Mouse (Mus musculus): ENCODE results near the gene Pitpnc1. TPM values are rescaled to one million over a fixed set of nuclear protein-coding genes. Genes with fewer than 3 reads are reported as not detected.

The Pitpnc1 gene
- polyA plus RNA-seq, 1 experiment: 11.3 TPM

- Histone ChIP-seq H3K27ac (ENCODE audit: control insufficient read depth, insufficient read depth, low read length) (peak overlapping the region; percentile 55; the same call in 1 of the 2 replicates), H3K4me3 (ENCODE audit: control insufficient read depth, insufficient read depth, low read length) (peak overlapping the region; percentile 44)
- TF ChIP-seq CTCF (IDR thresholded peaks at IDR 0.05; ENCODE audit: borderline replicate concordance, control insufficient read depth, extremely low read depth, insufficient read depth, low read length, poor library complexity) (no peak), POLR2A (IDR thresholded peaks at IDR 0.05; ENCODE audit: control insufficient read depth, extremely low read depth, insufficient read depth, low read length, poor library complexity) (0 out of 2 replicates have a peak, but pooled peaks have one; percentile 20)
These were observed 57.2 kb downstream of the Pitpnc1 start for GRCm38 (mm10) chr11:107413251-107413655.

GRCm38 (mm10) chr11:107412128-107412527 is 58.4 kb downstream of the Pitpnc1 start:
- no peak overlapping the region for H3K4me3 ChIP-seq (ENCODE audit: control insufficient read depth, insufficient read depth, low read length)
- no peak overlapping the region for H3K27ac ChIP-seq (ENCODE audit: control insufficient read depth, insufficient read depth, low read length)
- no peaks in the 10 kb centered on the region for H3K27me3 ChIP-seq (ENCODE audit: control insufficient read depth, insufficient read depth, low read length)
- no peak for DNase-seq
- 45% methylated on average over 4 of the region's 4 CpGs for WGBS
- H3K4me1 ChIP-seq (replicated peaks; ENCODE audit: control insufficient read depth, insufficient read depth, low read length): peaks cover 31% of the 10 kb centered on the region
- no peak for TF ChIP-seq CTCF (IDR thresholded peaks at IDR 0.05; ENCODE audit: borderline replicate concordance, control insufficient read depth, extremely low read depth, insufficient read depth, low read length, poor library complexity)
- no peak for TF ChIP-seq POLR2A (IDR thresholded peaks at IDR 0.05; ENCODE audit: control insufficient read depth, extremely low read depth, insufficient read depth, low read length, poor library complexity)
- no peaks in the 10 kb centered on the region for H3K36me3 ChIP-seq (ENCODE audit: control insufficient read depth, insufficient read depth, low read length)

More at GRCm38 (mm10) chr11:107413251-107413655, 57.2 kb downstream of the Pitpnc1 start:
- 14% methylated on average over 14 of the region's 14 CpGs for WGBS
- H3K4me1 ChIP-seq (replicated peaks; ENCODE audit: control insufficient read depth, insufficient read depth, low read length): peaks cover 28% of the 10 kb centered on the region
- peak; percentile 77 for DNase-seq
- H3K36me3 ChIP-seq (ENCODE audit: control insufficient read depth, insufficient read depth, low read length): no peaks in the 10 kb centered on the region
- no peaks in the 10 kb centered on the region for H3K27me3 ChIP-seq (ENCODE audit: control insufficient read depth, insufficient read depth, low read length)

- no peaks in the 10 kb centered on the region for H3K36me3 ChIP-seq (ENCODE audit: control insufficient read depth, insufficient read depth, low read length)
- H3K27me3 ChIP-seq (ENCODE audit: control insufficient read depth, insufficient read depth, low read length): no peaks in the 10 kb centered on the region
- no peak overlapping the region for H3K27ac ChIP-seq (ENCODE audit: control insufficient read depth, insufficient read depth, low read length)
- 93% methylated on average over 9 of the region's 9 CpGs for WGBS
- peaks cover 26% of the 10 kb centered on the region for H3K4me1 ChIP-seq (replicated peaks; ENCODE audit: control insufficient read depth, insufficient read depth, low read length)
- no peak overlapping the region for H3K4me3 ChIP-seq (ENCODE audit: control insufficient read depth, insufficient read depth, low read length)
- no peak for TF ChIP-seq POLR2A (IDR thresholded peaks at IDR 0.05; ENCODE audit: control insufficient read depth, extremely low read depth, insufficient read depth, low read length, poor library complexity)
- TF ChIP-seq CTCF (IDR thresholded peaks at IDR 0.05; ENCODE audit: borderline replicate concordance, control insufficient read depth, extremely low read depth, insufficient read depth, low read length, poor library complexity): no peak
- DNase-seq: no peak
These were observed 58.9 kb downstream of the Pitpnc1 start for GRCm38 (mm10) chr11:107411576-107411975.

- H3K27ac ChIP-seq (ENCODE audit: control insufficient read depth, insufficient read depth, low read length): no peak overlapping the region
- peaks cover 21% of the 10 kb centered on the region for H3K4me1 ChIP-seq (replicated peaks; ENCODE audit: control insufficient read depth, insufficient read depth, low read length)
- DNase-seq: no peak
- WGBS: 82% methylated on average over 7 of the region's 7 CpGs
- no peak for TF ChIP-seq POLR2A (IDR thresholded peaks at IDR 0.05; ENCODE audit: control insufficient read depth, extremely low read depth, insufficient read depth, low read length, poor library complexity)
- no peak for TF ChIP-seq CTCF (IDR thresholded peaks at IDR 0.05; ENCODE audit: borderline replicate concordance, control insufficient read depth, extremely low read depth, insufficient read depth, low read length, poor library complexity)
- no peaks in the 10 kb centered on the region for H3K36me3 ChIP-seq (ENCODE audit: control insufficient read depth, insufficient read depth, low read length)
- no peaks in the 10 kb centered on the region for H3K27me3 ChIP-seq (ENCODE audit: control insufficient read depth, insufficient read depth, low read length)
- no peak overlapping the region for H3K4me3 ChIP-seq (ENCODE audit: control insufficient read depth, insufficient read depth, low read length)
These were observed 59.7 kb downstream of the Pitpnc1 start for GRCm38 (mm10) chr11:107410804-107411203.

- no peaks in the 10 kb centered on the region for H3K36me3 ChIP-seq (ENCODE audit: control insufficient read depth, insufficient read depth, low read length)
- H3K4me1 ChIP-seq (replicated peaks; ENCODE audit: control insufficient read depth, insufficient read depth, low read length): peaks cover 21% of the 10 kb centered on the region
- H3K27ac ChIP-seq (ENCODE audit: control insufficient read depth, insufficient read depth, low read length): no peak overlapping the region
- H3K4me3 ChIP-seq (ENCODE audit: control insufficient read depth, insufficient read depth, low read length): no peak overlapping the region
- 66% methylated on average over 5 of the region's 5 CpGs for WGBS
- TF ChIP-seq POLR2A (IDR thresholded peaks at IDR 0.05; ENCODE audit: control insufficient read depth, extremely low read depth, insufficient read depth, low read length, poor library complexity) (no peak), CTCF (IDR thresholded peaks at IDR 0.05; ENCODE audit: borderline replicate concordance, control insufficient read depth, extremely low read depth, insufficient read depth, low read length, poor library complexity) (no peak)
- DNase-seq: no peak
- H3K27me3 ChIP-seq (ENCODE audit: control insufficient read depth, insufficient read depth, low read length): no peaks in the 10 kb centered on the region
These were observed 60.3 kb downstream of the Pitpnc1 start for GRCm38 (mm10) chr11:107410090-107410732.

- TF ChIP-seq CTCF (IDR thresholded peaks at IDR 0.05; ENCODE audit: borderline replicate concordance, control insufficient read depth, extremely low read depth, insufficient read depth, low read length, poor library complexity) (no peak), POLR2A (IDR thresholded peaks at IDR 0.05; ENCODE audit: control insufficient read depth, extremely low read depth, insufficient read depth, low read length, poor library complexity) (no peak)
- Histone ChIP-seq H3K4me3 (ENCODE audit: control insufficient read depth, insufficient read depth, low read length) (no peak overlapping the region), H3K27ac (ENCODE audit: control insufficient read depth, insufficient read depth, low read length) (no peak overlapping the region), H3K36me3 (ENCODE audit: control insufficient read depth, insufficient read depth, low read length) (no peaks in the 10 kb centered on the region), H3K4me1 (replicated peaks; ENCODE audit: control insufficient read depth, insufficient read depth, low read length) (peaks cover 16% of the 10 kb centered on the region), H3K27me3 (ENCODE audit: control insufficient read depth, insufficient read depth, low read length) (no peaks in the 10 kb centered on the region)
- 89% methylated on average over 7 of the region's 7 CpGs for WGBS
- no peak for DNase-seq
These were observed 61.6 kb downstream of the Pitpnc1 start for GRCm38 (mm10) chr11:107408886-107409285.

Data from thymus, adult 2 months (tissue).